22 mouse cellular contexts compared by ENCODE assay signal in genomic region chr2:65217677-65218076, GRCm38 (mm10). TPM values are rescaled to one million over a fixed set of nuclear protein-coding genes. Genes with fewer than 3 reads are reported as not detected.
A peak's percentile ranks its signal among the peaks of the same experiment; 100 is the strongest.
DNase-seq lines count a peak whose midpoint lies in the region; ATAC-seq and TF ChIP-seq lines count a peak whose summit lies in the region.
"Had no signal": no experiment of that assay in that cellular context is flagged by ENCODE, and none has a peak within 500 bp of the region (broad histone marks: within the 10 kb centered on the region; RNA-seq: fewer than 3 reads in every experiment).

No protein-coding gene starts in this region.

- no peak overlapping the region for H3K4me2 ChIP-seq in kidney, postnatal 0 days (ENCODE audit: low read length)
- H3K4me2 ChIP-seq: embryonic facial prominence, embryonic 12.5 days; forebrain, embryonic 15.5 days; heart, embryonic 13.5 days; hindbrain, embryonic 15.5 days; liver, embryonic 15.5 days; lung, embryonic 15.5 days; midbrain, embryonic 15.5 days had no signal

- WGBS in heart, adult 2 months = 94% methylated on average over 6 of the region's 6 CpGs
- WGBS in kidney, postnatal 0 days = 55% methylated on average over 6 of the region's 6 CpGs

- DNase-seq in heart, adult 2 months = no peak
- DNase-seq in heart, postnatal 4 days = no peak
- DNase-seq in Patski (ENCODE audit: low read depth, low spot score) = no peak
- peak; percentile 65 to 88 for DNase-seq in kidney, adult 8-10 months
- peak; percentile 47 for DNase-seq in kidney, postnatal 0 days (ENCODE audit: low spot score)
- no peak for DNase-seq in thymus, postnatal 0 days (ENCODE audit: low spot score)
- DNase-seq in embryo, embryonic 11 days = no peak
- no peak for DNase-seq in spleen, postnatal 10 days (ENCODE audit: low spot score in 2 of 2)
- DNase-seq: liver; thymus, adult 2 months had no signal

- peaks cover 9% of the 10 kb centered on the region for H3K36me3 ChIP-seq in heart, adult 2 months (ENCODE audit: control insufficient read depth, insufficient read depth, low read length)
- H3K36me3 ChIP-seq in kidney, postnatal 0 days (ENCODE audit: insufficient read depth, low read length) = no peaks in the 10 kb centered on the region
- H3K36me3 ChIP-seq: embryonic facial prominence, embryonic 12.5 days; forebrain, embryonic 10.5 days; forebrain, embryonic 15.5 days; heart, embryonic 13.5 days; hindbrain, embryonic 10.5 days; hindbrain, embryonic 15.5 days; liver, embryonic 15.5 days; lung, embryonic 15.5 days; midbrain, embryonic 10.5 days; midbrain, embryonic 15.5 days had no signal

- TF ChIP-seq POLR2A in heart, adult 2 months (IDR thresholded peaks at IDR 0.05; ENCODE audit: insufficient read depth, low read depth, low read length) = no peak

- ATAC-seq in Patski = peak; percentile 57
- 0 out of 2 replicates have a peak, but pooled peaks have one; percentile 8 for ATAC-seq in kidney, postnatal 0 days (replicated peaks; ENCODE audit: low FRiP score, low read depth)
- ATAC-seq: forebrain, embryonic 15.5 days; inflammation-experienced regulatory T-cells, adult 6 months; midbrain, embryonic 15.5 days had no signal

- peak overlapping the region; percentile 36 for H3K27ac ChIP-seq in heart, adult 2 months
- H3K27ac ChIP-seq in kidney, postnatal 0 days = peak overlapping the region; percentile 78
- H3K27ac ChIP-seq: embryonic facial prominence, embryonic 12.5 days; forebrain, embryonic 10.5 days; forebrain, embryonic 15.5 days; heart, embryonic 13.5 days; hindbrain, embryonic 10.5 days; hindbrain, embryonic 15.5 days; liver, embryonic 15.5 days; lung, embryonic 15.5 days; midbrain, embryonic 10.5 days; midbrain, embryonic 15.5 days had no signal

- no peak for TF ChIP-seq EP300 in heart, adult 2 months (IDR thresholded peaks at IDR 0.05; ENCODE audit: insufficient read depth, low read depth, low read length)

- POLR2A ChIA-PET in Patski (lab: Charles Lee) = no interaction called here

- no peaks in the 10 kb centered on the region; the same call in 1 of the 2 replicates for H3K9me3 ChIP-seq in kidney, postnatal 0 days (replicated peaks; ENCODE audit: low read length)
- H3K9me3 ChIP-seq: embryonic facial prominence, embryonic 12.5 days; forebrain, embryonic 10.5 days; forebrain, embryonic 15.5 days; heart, embryonic 13.5 days; hindbrain, embryonic 10.5 days; hindbrain, embryonic 15.5 days; liver, embryonic 15.5 days; lung, embryonic 15.5 days; midbrain, embryonic 10.5 days; midbrain, embryonic 15.5 days had no signal

- peaks cover 8% of the 10 kb centered on the region for H3K79me2 ChIP-seq in heart, adult 2 months (replicated peaks; ENCODE audit: control insufficient read depth, insufficient read depth, low read length)

- H3K4me3 ChIP-seq in heart, adult 2 months = no peak overlapping the region
- no peak overlapping the region for H3K4me3 ChIP-seq in kidney, postnatal 0 days (replicated peaks; ENCODE audit: low read depth, low read length)
- H3K4me3 ChIP-seq: embryonic facial prominence, embryonic 12.5 days; forebrain, embryonic 10.5 days; forebrain, embryonic 15.5 days; heart, embryonic 13.5 days; hindbrain, embryonic 10.5 days; hindbrain, embryonic 15.5 days; liver, embryonic 15.5 days; lung, embryonic 15.5 days; midbrain, embryonic 10.5 days; midbrain, embryonic 15.5 days had no signal

- no peak overlapping the region for H3K9ac ChIP-seq in heart, adult 2 months (ENCODE audit: low read depth, low read length)
- H3K9ac ChIP-seq in kidney, postnatal 0 days (ENCODE audit: low read depth, low read length) = no peak overlapping the region
- H3K9ac ChIP-seq: embryonic facial prominence, embryonic 12.5 days; forebrain, embryonic 15.5 days; heart, embryonic 13.5 days; hindbrain, embryonic 15.5 days; liver, embryonic 15.5 days; lung, embryonic 15.5 days; midbrain, embryonic 15.5 days had no signal

- CTCF ChIA-PET in Patski (lab: Charles Lee) = interaction anchor here (0.9 to 1.2 kb wide), 2 partner anchors 11 to 18 kb away, joined by 5 to 6 read pairs; no protein-coding TSS in a partner anchor

- intact Hi-C loops in heart, adult 2 months (cut with DNase I) = no loop called here

- peaks cover 12% of the 10 kb centered on the region for H3K4me1 ChIP-seq in heart, adult 2 months (ENCODE audit: control insufficient read depth, insufficient read depth, low read length)
- 0 out of 2 replicates have a peak, but pooled peaks cover 16% of the 10 kb centered on the region for H3K4me1 ChIP-seq in kidney, postnatal 0 days (replicated peaks; ENCODE audit: insufficient read depth, low read length)
- H3K4me1 ChIP-seq: embryonic facial prominence, embryonic 12.5 days; forebrain, embryonic 15.5 days; hindbrain, embryonic 10.5 days; hindbrain, embryonic 15.5 days; lung, embryonic 15.5 days; midbrain, embryonic 10.5 days; midbrain, embryonic 15.5 days had no signal

- no peak for TF ChIP-seq CTCF in heart, adult 2 months (IDR thresholded peaks at IDR 0.05)
- no peak for TF ChIP-seq CTCF in Patski (IDR thresholded peaks at IDR 0.05)
- TF ChIP-seq CTCF in kidney, postnatal 0 days (IDR thresholded peaks at IDR 0.05; ENCODE audit: low read depth) = no peak

- in situ Hi-C loops in Patski (cut with MboI; ENCODE audit: low pct_unique_long_range_greater_than_20kb) = no loop called here

- H3K27me3 ChIP-seq in heart, adult 2 months (ENCODE audit: control insufficient read depth, insufficient read depth, low read length) = no peaks in the 10 kb centered on the region
- H3K27me3 ChIP-seq in Patski = no peaks in the 10 kb centered on the region
- no peaks in the 10 kb centered on the region for H3K27me3 ChIP-seq in kidney, postnatal 0 days (ENCODE audit: insufficient read depth, low read length)
- H3K27me3 ChIP-seq: embryonic facial prominence, embryonic 12.5 days; forebrain, embryonic 15.5 days; heart, embryonic 13.5 days; hindbrain, embryonic 15.5 days; liver, embryonic 15.5 days; lung, embryonic 15.5 days; midbrain, embryonic 15.5 days had no signal

RNA-seq across cellular contexts. Expression of gene Cobll1, which starts 21.5 kb away (rescaled TPM):
- total RNA-seq in heart, adult 2 months (2021) = 10 to 100 TPM; 53.3 to 76.8 TPM
- polyA plus RNA-seq in heart, adult 2 months (2012; rRNA removed) = 19.3 and 35.1 TPM in 2 replicates
- total RNA-seq in heart, postnatal 4 days (2021) = 10 to 100 TPM; 34.5 to 34.7 TPM
- polyA plus RNA-seq in Patski (2021) = 71.0 TPM
- 23.8 and 25.7 TPM in 2 replicates for polyA plus RNA-seq in kidney, postnatal 0 days (2015; fragmentation: Nextera tagmentation; extraction: Ambion mirVana)
- polyA plus RNA-seq in thymus, postnatal 0 days (2015; fragmentation: Nextera tagmentation; extraction: Ambion mirVana) = 3.9 and 4.5 TPM in 2 replicates
- total RNA-seq: MEL had no signal

Comparison
In these comparisons a context has a peak if more than half of its experiments do, and no peak if none do; other contexts are left out.
1. DNase-seq: peak in kidney, adult 8-10 months (2 of 2) and kidney, postnatal 0 days (single experiment); none in heart, adult 2 months (0 of 2), heart, postnatal 4 days (single experiment), Patski (single experiment), thymus, postnatal 0 days (single experiment), embryo, embryonic 11 days (single experiment) and spleen, postnatal 10 days (0 of 2).